Mouse (Mus musculus): ENCODE results near the gene Hnrnph1.

DNA sequence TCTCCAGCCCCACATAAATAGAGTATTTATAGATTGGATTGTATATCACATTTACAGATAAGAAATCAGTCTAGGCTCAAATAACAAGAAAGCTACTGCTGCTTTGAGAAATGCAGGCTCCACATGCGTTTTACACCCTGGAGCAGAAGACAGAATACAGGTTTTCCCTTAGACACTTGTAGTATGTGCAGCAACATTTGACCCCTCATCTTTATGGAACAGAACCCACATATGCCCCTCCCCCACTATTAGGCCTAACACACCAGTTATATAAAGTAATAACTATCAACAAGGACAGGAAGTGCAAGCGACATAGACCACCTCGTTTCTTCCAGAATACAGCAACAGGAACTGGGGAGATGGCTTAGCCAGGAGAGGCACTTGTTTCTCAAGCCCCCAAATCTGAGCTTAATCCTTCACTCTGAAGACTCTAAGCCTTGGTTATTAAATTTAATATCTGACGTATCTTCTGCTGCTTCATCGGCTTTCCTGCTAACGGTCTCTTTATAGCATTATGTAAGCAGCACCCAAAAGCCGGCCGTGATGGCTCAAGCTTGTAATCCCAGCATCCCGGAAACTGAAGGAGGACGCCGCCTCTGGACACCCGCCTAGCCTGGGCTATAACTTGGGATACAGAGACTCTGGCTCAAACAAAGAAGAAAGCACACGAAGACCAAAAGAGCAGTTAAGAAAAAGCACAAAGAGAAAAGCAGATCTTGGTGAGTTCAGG, 2.3 kb upstream of the Hnrnph1 start:
- TF ChIP-seq CTCF (conservative IDR thresholded peaks at IDR 0.05; ENCODE audit: low read length), result no peak
- no peak for TF ChIP-seq POU5F1 (IDR thresholded peaks at IDR 0.05; ENCODE audit: borderline replicate concordance, low read length)
- TF ChIP-seq NANOG (IDR thresholded peaks at IDR 0.05; ENCODE audit: borderline replicate concordance, low read length), result no peak

Measured in E14TG2a.4 (cell line).